Mouse (Mus musculus) heart, adult 2 months (tissue): Measurements from ENCODE around the gene Slc26a8. TPM values are rescaled to one million over a fixed set of nuclear protein-coding genes. Genes with fewer than 3 reads are reported as not detected.

Source experiments
- DNase-seq, 2 experiments: peaks; one replicate each; pipeline ENCODE4 v3.0.0; 2021
- H3K27ac ChIP-seq: fragments of 200-600 bp; 2 replicates; pipeline ENCODE4 v1.8.1; 2022
- H3K27me3 ChIP-seq: fragments of 200-500 bp; 2 replicates; pipeline ENCODE4 v1.6.1; 2012; ENCODE audit warnings: mild to moderate bottlenecking, low read length, inconsistent platforms, mixed read lengths; ENCODE audit not compliant: control insufficient read depth, insufficient read depth
- H3K36me3 ChIP-seq: fragments of 200-500 bp; 2 replicates; pipeline ENCODE4 v1.6.1; 2012; ENCODE audit warnings: low read length, inconsistent platforms; ENCODE audit not compliant: control insufficient read depth, insufficient read depth
- H3K4me1 ChIP-seq: fragments of 200-500 bp; 2 replicates; pipeline ENCODE4 v1.6.1; 2011; ENCODE audit warnings: low read length; ENCODE audit not compliant: control insufficient read depth, insufficient read depth
- H3K4me3 ChIP-seq: fragments of 200-600 bp; 2 replicates; pipeline ENCODE4 v1.8.1; 2022
- H3K79me2 ChIP-seq: fragments of 200-500 bp; replicated peaks from 2 replicates; pipeline ENCODE4 v1.6.1; 2012; ENCODE audit warnings: mild to moderate bottlenecking, inconsistent platforms, low read length, moderate library complexity, mixed read lengths; ENCODE audit not compliant: control insufficient read depth, insufficient read depth
- H3K9ac ChIP-seq: fragments of 200-500 bp; 2 replicates; pipeline ENCODE4 v1.6.1; 2012; ENCODE audit warnings: low read depth, mild to moderate bottlenecking, control low read depth, inconsistent platforms, low read length, mixed read lengths
- CTCF ChIP-seq: fragments of 200-600 bp; IDR thresholded peaks from 2 replicates; pipeline ENCODE4 v1.8.1; 2022; ENCODE audit warnings: antibody characterized with exemption, mild to moderate bottlenecking, moderate library complexity
- EP300 ChIP-seq: fragments of 200-500 bp; IDR thresholded peaks from 2 replicates; pipeline ENCODE4 v1.6.1; 2011; ENCODE audit warnings: low read depth, low read length, control low read depth; ENCODE audit not compliant: insufficient read depth
- POLR2A ChIP-seq: fragments of 200-500 bp; IDR thresholded peaks from 2 replicates; pipeline ENCODE4 v1.6.1; 2011; ENCODE audit warnings: mild to moderate bottlenecking, low read depth, low read length, control low read depth; ENCODE audit not compliant: insufficient read depth
- WGBS: fragments of 180-500 bp; shearing (Covaris S2); methylation state at CpG from one replicate; pipeline ENCODE4 v1.1.7; 2018; 5-methylcytosine and 5-hydroxymethylcytosine counted together
- intact Hi-C: fragments of 180-260 bp; cut with DNase I; formaldehyde crosslinking; loops from one replicate; pipeline ENCODE4 v1.15.1; 2025
- polyA plus RNA-seq: library from polyadenylated mRNA; depleted of rRNA; stranded (reverse); fragments of >200 nt; gene quantifications from 2 replicates; pipeline ENCODE4 v1.2.3, GENCODE M21; 2012
- total RNA-seq, 2 experiments: library from RNA; stranded (reverse); gene quantifications; 2 replicates each; pipeline ENCODE4 v1.2.3; 2021

Slc26a8 gene
- total and polyA plus RNA-seq, 3 experiments: 0.26 to 1.3 (median 0.70) TPM

DNA sequence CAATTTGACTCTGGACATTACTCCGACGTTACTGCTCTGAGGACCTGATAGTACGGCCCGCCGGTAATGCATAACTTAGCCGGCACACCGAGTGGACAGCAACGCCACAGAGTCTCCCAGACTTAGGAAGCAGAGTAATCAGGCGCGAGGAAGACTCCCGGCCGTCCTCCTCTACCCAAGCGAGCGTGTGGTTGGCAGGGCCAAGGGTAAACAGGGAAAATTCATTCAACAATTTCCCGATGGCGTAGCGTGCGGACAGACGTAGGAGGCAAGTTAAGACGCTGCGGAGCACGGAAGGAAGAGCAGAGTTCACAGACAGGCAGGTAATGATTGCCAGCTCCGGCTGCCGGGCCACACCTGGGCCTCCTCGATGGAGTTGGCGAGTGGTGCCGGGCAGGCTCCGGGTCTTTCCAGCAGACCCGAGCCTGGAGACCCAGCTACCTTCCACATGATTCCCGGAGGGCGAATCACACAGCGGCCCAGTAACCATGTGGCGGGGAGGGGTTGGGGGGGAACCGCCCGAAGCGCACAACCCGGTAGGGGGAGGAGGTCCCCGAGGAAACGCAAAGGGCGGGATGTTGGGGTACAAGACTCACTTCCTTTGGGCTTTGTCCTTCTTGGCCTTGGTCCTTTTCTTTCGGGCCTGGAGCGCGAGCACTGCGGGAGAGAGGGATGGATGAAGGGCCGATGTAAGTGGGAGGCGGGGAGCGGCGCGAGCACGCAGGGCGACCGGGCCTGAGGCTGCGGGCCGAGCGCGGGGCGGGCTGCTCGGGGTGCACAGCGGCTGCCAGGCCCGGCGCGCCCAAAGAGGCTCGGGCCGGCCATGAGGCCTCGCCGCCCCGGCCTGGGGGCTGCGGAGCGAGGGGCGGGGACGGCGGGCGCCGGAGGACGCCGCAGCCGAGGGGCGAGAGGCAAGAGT lies 68.4 kb downstream of the Slc26a8 start:
- peak overlapping the region; percentile 89 for H3K27ac ChIP-seq
- no peaks in the 10 kb centered on the region for H3K27me3 ChIP-seq
- under 1% methylated on average over 75 of the region's 78 CpGs for WGBS
- DNase-seq: peak; percentile 58 to 63
- H3K4me1 ChIP-seq: no peaks in the 10 kb centered on the region
- peak overlapping the region; percentile 98 for H3K4me3 ChIP-seq
- H3K9ac ChIP-seq: peak overlapping the region; percentile 87
- intact Hi-C loops: loop anchor here (5.0 kb wide), 1 partner anchor 71 kb away; the partner anchor contains the start of genes Mapk14 and Slc26a8
- H3K36me3 ChIP-seq: no peaks in the 10 kb centered on the region
- TF ChIP-seq CTCF (no peak), POLR2A (no peak), EP300 (no peak)
- peaks cover 4% of the 10 kb centered on the region for H3K79me2 ChIP-seq

DNA sequence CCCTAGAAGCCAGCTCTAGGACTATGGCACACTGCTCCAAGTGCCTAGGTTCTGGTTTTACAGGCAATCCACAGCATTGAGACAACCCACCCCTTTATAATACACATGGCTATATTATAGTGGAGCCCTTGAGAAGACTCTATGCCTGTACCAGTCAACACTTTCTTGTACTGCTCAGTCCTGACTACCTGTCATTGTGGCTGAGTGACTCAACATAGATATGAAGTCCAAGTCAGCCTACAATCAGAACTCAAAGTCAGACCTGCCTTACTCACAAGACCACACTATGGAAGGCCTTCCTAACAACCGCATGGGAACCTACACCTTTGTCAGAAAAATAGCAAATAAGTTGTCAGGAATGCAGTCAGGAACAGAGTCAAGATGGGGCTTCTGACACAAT lies 71.3 kb downstream of the Slc26a8 start:
- intact Hi-C loops: no loop called here
- TF ChIP-seq CTCF (no peak), EP300 (no peak), POLR2A (no peak)
- no peak overlapping the region for H3K9ac ChIP-seq
- H3K36me3 ChIP-seq: no peaks in the 10 kb centered on the region
- H3K4me1 ChIP-seq: no peaks in the 10 kb centered on the region
- H3K27ac ChIP-seq: no peak overlapping the region
- H3K4me3 ChIP-seq: no peak overlapping the region
- H3K27me3 ChIP-seq: no peaks in the 10 kb centered on the region
- DNase-seq: no peak
- peaks cover 4% of the 10 kb centered on the region for H3K79me2 ChIP-seq
- WGBS: 97% methylated on average over 1 of the region's 1 CpGs

- DNase-seq: no peak
- 86% methylated on average over 7 of the region's 7 CpGs for WGBS
- Histone ChIP-seq H3K27ac (no peak overlapping the region), H3K36me3 (no peaks in the 10 kb centered on the region), H3K27me3 (no peaks in the 10 kb centered on the region), H3K4me3 (no peak overlapping the region), H3K79me2 (peaks cover 4% of the 10 kb centered on the region), H3K9ac (no peak overlapping the region), H3K4me1 (no peaks in the 10 kb centered on the region)
- no peak for TF ChIP-seq CTCF
- no peak for TF ChIP-seq EP300
- TF ChIP-seq POLR2A: no peak
- intact Hi-C loops: no loop called here
Measured at GRCm38 (mm10) chr17:28618124-28618523, 71.9 kb downstream of the Slc26a8 start.

DNA sequence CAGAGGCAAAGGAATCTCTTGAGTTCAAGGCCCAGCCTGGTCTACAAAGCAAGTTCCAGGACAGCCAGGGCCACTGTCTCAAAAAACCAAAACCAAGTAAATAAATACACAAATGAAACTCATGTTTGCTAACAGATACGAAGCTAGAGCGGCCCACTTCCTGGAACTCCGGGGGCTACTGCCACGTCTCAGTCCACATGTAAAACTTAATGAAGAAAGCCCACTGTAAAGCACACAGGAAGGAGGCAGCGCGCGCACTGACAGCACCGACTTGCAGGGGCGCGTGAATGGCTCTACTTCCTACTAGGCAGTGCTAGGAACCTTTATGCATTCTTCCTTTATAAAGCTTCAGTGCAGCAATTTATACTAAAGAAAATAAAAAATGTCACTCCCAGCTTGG lies 72.4 kb downstream of the Slc26a8 start:
- peaks cover 4% of the 10 kb centered on the region for H3K79me2 ChIP-seq
- intact Hi-C loops: no loop called here
- H3K36me3 ChIP-seq: no peaks in the 10 kb centered on the region
- 68% methylated on average over 10 of the region's 10 CpGs for WGBS
- H3K4me1 ChIP-seq: peaks cover 2% of the 10 kb centered on the region; the same call in 1 of the 2 replicates
- H3K27me3 ChIP-seq: no peaks in the 10 kb centered on the region
- no peak overlapping the region for H3K4me3 ChIP-seq
- H3K9ac ChIP-seq: no peak overlapping the region
- TF ChIP-seq CTCF: no peak
- no peak for TF ChIP-seq POLR2A
- no peak for TF ChIP-seq EP300
- no peak overlapping the region for H3K27ac ChIP-seq
- DNase-seq: no peak

DNA sequence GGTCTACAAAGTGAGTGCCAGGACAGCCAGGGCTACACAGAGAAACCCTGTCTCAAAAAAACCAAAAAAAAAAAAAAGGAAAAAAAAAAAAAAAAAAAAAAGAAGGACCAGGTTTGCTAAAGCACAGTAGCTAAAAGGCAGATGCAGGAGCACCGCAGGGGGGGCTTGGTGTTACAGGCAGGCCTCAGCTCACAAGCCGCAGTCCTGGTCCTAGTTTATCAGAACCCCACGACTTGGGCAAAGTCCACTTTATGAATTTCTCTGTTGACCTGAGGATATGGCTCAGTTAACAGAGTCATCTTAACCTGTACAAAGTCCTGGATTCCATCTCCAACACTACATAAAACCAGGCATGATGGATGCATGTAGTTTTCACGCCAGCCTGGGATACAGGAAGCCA lies 74.7 kb downstream of the Slc26a8 start:
- Histone ChIP-seq H3K36me3 (no peaks in the 10 kb centered on the region; the same call in 1 of the 2 replicates), H3K9ac (no peak overlapping the region), H3K27me3 (no peaks in the 10 kb centered on the region), H3K4me3 (no peak overlapping the region), H3K27ac (no peak overlapping the region), H3K79me2 (peaks cover 5% of the 10 kb centered on the region), H3K4me1 (peaks cover 2% of the 10 kb centered on the region; the same call in 1 of the 2 replicates)
- no peak for TF ChIP-seq EP300
- no peak for TF ChIP-seq POLR2A
- TF ChIP-seq CTCF: no peak
- intact Hi-C loops: no loop called here
- DNase-seq: no peak
- 96% methylated on average over 4 of the region's 4 CpGs for WGBS

DNA sequence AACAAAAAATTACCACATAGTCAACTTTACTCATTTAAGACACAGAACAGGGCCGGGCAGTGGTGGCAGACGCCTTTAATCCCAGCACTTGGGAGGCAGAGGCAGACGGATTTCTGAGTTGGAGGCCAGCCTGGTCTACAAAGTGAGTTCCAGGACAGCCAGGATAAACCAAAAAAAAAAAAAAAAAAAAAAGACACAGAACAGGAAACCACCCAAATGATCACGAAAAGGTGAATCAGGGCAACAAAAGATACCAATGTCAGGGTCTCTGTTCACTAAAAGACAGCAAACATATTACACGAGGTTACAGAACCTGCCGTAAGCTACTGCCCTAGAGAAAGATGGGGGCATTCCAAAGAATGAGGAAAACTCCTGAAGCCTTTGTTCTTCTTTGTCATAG lies 76.9 kb downstream of the Slc26a8 start:
- peaks cover 2% of the 10 kb centered on the region; the same call in 1 of the 2 replicates for H3K4me1 ChIP-seq
- no peaks in the 10 kb centered on the region for H3K27me3 ChIP-seq
- H3K36me3 ChIP-seq: no peaks in the 10 kb centered on the region; the same call in 1 of the 2 replicates
- H3K79me2 ChIP-seq: peaks cover 6% of the 10 kb centered on the region
- TF ChIP-seq CTCF: no peak
- TF ChIP-seq EP300: no peak
- WGBS: 68% methylated on average over 6 of the region's 6 CpGs
- H3K9ac ChIP-seq: no peak overlapping the region
- intact Hi-C loops: no loop called here
- H3K27ac ChIP-seq: no peak overlapping the region
- H3K4me3 ChIP-seq: no peak overlapping the region
- DNase-seq: no peak
